Mouse (Mus musculus): ENCODE measurements around the gene Tmem106a.

- TF ChIP-seq USF1 (IDR thresholded peaks at IDR 0.05; ENCODE audit: low read depth) (peak; percentile 41), CTCF (IDR thresholded peaks at IDR 0.05; ENCODE audit: control insufficient read depth, insufficient read depth, insufficient read length) (no peak), MAX (IDR thresholded peaks at IDR 0.05) (no peak), MYOG (IDR thresholded peaks at IDR 0.05; ENCODE audit: control insufficient read depth, extremely low read depth, insufficient read length) (no peak)
Measured at GRCm38 (mm10) chr11:101553354-101553930, 28.6 kb upstream of the Tmem106a start.
